Mouse (Mus musculus) stomach, embryonic 16.5 days (tissue): ENCODE measurements around the gene 4930404H24Rik. TPM values are rescaled to one million over a fixed set of nuclear protein-coding genes. Genes with fewer than 3 reads are reported as not detected.

Experiments
- ATAC-seq: fragments of 200-750 bp; cut with Nextera tagmentation; 2 replicates; pipeline ENCODE4 v1.8.0; 2017; ENCODE audit warnings: moderate number of reproducible peaks, moderate TSS enrichment; ENCODE audit not compliant: insufficient read depth, low FRiP score
- H3K27ac ChIP-seq: fragments of 300-500 bp; sonication (generic); 2 replicates; pipeline ENCODE4 v1.5.1; 2014; ENCODE audit warnings: low read length
- H3K27me3 ChIP-seq: fragments of 300-500 bp; sonication (generic); 2 replicates; pipeline ENCODE4 v1.6.1; 2014; ENCODE audit warnings: low read length, control low read depth, mixed read lengths; ENCODE audit not compliant: control insufficient read depth, insufficient read depth
- H3K36me3 ChIP-seq: fragments of 300-500 bp; sonication (generic); 2 replicates; pipeline ENCODE4 v1.6.1; 2014; ENCODE audit warnings: low read length; ENCODE audit not compliant: control insufficient read depth, insufficient read depth
- H3K4me1 ChIP-seq: fragments of 300-500 bp; sonication (generic); 2 replicates; pipeline ENCODE4 v1.6.1; 2014; ENCODE audit warnings: low read length, control low read depth, mixed read lengths; ENCODE audit not compliant: control insufficient read depth, insufficient read depth
- H3K4me2 ChIP-seq: fragments of 300-500 bp; sonication (generic); 2 replicates; pipeline ENCODE4 v1.6.1; 2014; ENCODE audit warnings: low read depth, low read length, mixed read lengths
- H3K4me3 ChIP-seq: fragments of 300-500 bp; sonication (generic); replicated peaks from 2 replicates; pipeline ENCODE4 v1.5.1; 2014; ENCODE audit warnings: mild to moderate bottlenecking, low read length
- H3K9ac ChIP-seq: fragments of 300-500 bp; sonication (generic); 2 replicates; pipeline ENCODE4 v1.6.1; 2014; ENCODE audit warnings: low read length
- H3K9me3 ChIP-seq: fragments of 300-500 bp; sonication (generic); replicated peaks from 2 replicates; pipeline ENCODE4 v1.6.1; 2016; ENCODE audit warnings: low read length, control low read depth; ENCODE audit not compliant: control insufficient read depth
- WGBS: fragments of 180-500 bp; shearing (Covaris S2); extraction: QIAGEN DNeasy Blood & Tissue Kit; methylation state at CpG from one replicate; pipeline ENCODE4 v1.1.7; 2014; 5-methylcytosine and 5-hydroxymethylcytosine counted together
- polyA plus RNA-seq: library from polyadenylated mRNA; unstranded; fragments of >200 nt; fragmentation: Nextera tagmentation; extraction: Ambion mirVana; gene quantifications from 2 replicates; pipeline ENCODE4 v1.2.1, GENCODE M21; 2015

The 4930404H24Rik gene
- polyA plus RNA-seq, 1 experiment from 2014 or later, result not detected

DNA sequence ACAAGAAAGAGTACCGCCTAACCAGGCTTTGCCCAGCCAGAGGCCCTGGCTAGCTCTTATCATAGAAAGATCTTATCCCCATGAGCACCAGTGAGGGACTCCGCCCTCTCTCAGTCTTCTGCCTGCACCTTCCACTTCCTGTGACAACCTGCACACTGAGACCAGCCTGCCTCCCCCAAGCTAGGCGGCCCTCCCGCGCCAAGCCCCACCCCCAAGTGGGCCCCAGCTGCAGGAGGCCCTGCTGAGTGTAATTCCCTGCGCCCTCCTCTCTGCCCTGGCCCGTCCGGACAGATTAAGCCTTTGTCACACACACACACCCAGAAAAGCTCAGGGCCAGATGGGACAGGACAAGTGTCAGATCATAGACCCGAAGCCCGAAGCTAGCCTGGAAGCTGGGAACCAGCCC, 33.3 kb downstream of the 4930404H24Rik start:
- Histone ChIP-seq H3K4me1 (peaks cover 39% of the 10 kb centered on the region), H3K4me2 (no peak overlapping the region), H3K27ac (peak overlapping the region; percentile 65), H3K9ac (no peak overlapping the region), H3K36me3 (no peaks in the 10 kb centered on the region), H3K27me3 (peaks cover 11% of the 10 kb centered on the region; the same call in 1 of the 2 replicates), H3K9me3 (no peaks in the 10 kb centered on the region), H3K4me3 (no peak overlapping the region)
- WGBS, result 19% methylated on average over 10 of the region's 10 CpGs
- peak; percentile 65 for ATAC-seq

DNA sequence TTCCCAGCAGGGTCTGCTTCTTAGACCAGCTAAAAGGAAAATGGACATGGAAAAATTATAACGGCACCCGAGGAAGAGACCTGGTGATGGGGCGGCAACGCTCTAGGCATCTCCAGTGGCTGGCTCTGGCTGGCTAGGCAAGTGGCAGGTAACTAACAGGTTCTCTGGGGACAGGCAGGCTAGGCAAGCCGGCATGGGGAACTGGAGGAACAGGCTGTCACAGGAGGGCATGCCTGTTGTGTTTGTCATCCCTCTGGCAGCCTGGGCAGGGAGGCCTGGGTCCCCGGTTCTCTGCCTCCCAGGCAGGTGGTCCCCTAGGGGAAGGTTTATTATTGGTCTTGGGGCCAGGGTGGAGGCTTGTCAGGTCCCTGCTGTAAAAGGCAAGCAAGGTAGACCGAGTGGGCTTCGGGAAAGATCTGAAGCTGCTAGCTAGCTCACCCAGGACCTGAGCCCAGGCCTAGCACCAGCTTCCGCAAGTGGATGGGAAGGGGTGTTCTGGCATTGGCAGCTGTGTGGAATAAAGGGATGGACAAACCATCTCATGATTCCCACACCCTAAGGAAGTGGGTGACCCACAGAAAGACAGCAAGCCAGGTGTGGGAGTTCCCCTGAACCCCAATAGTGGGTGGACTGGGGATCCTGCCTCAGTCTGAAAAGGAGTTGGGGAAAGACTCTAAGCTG, 34.4 kb downstream of the 4930404H24Rik start:
- Histone ChIP-seq H3K27me3 (peaks cover 12% of the 10 kb centered on the region; the same call in 1 of the 2 replicates), H3K36me3 (no peaks in the 10 kb centered on the region), H3K4me2 (peak overlapping the region; percentile 100; the same call in 1 of the 2 replicates), H3K9ac (no peak overlapping the region; the same call in 1 of the 2 replicates), H3K27ac (peak overlapping the region; percentile 65), H3K4me1 (peaks cover 39% of the 10 kb centered on the region), H3K9me3 (no peaks in the 10 kb centered on the region), H3K4me3 (no peak overlapping the region)
- no peak for ATAC-seq
- 59% methylated on average over 9 of the region's 9 CpGs for WGBS

GRCm38 (mm10) chr2:153527580-153528531, 35.3 kb downstream of the 4930404H24Rik start:
- Histone ChIP-seq H3K4me1 (peaks cover 37% of the 10 kb centered on the region), H3K27me3 (peaks cover 12% of the 10 kb centered on the region; the same call in 1 of the 2 replicates), H3K4me2 (peak overlapping the region; percentile 100), H3K36me3 (no peaks in the 10 kb centered on the region), H3K9ac (peak overlapping the region; percentile 76), H3K27ac (peak overlapping the region; percentile 66), H3K4me3 (peak overlapping the region; percentile 75), H3K9me3 (no peaks in the 10 kb centered on the region)
- peak; percentile 70 for ATAC-seq
- 4% methylated on average over 74 of the region's 85 CpGs for WGBS

- Histone ChIP-seq H3K4me1 (peaks cover 33% of the 10 kb centered on the region), H3K27me3 (peaks cover 12% of the 10 kb centered on the region; the same call in 1 of the 2 replicates), H3K36me3 (no peaks in the 10 kb centered on the region), H3K4me2 (peak overlapping the region; percentile 100), H3K27ac (peak overlapping the region; percentile 66), H3K9me3 (no peaks in the 10 kb centered on the region), H3K4me3 (peak overlapping the region; percentile 75), H3K9ac (peak overlapping the region; percentile 76)
- ATAC-seq, result peak; percentile 30
- under 1% methylated on average over 36 of the region's 70 CpGs for WGBS
Observed at GRCm38 (mm10) chr2:153528571-153529364, 36.2 kb downstream of the 4930404H24Rik start.

DNA sequence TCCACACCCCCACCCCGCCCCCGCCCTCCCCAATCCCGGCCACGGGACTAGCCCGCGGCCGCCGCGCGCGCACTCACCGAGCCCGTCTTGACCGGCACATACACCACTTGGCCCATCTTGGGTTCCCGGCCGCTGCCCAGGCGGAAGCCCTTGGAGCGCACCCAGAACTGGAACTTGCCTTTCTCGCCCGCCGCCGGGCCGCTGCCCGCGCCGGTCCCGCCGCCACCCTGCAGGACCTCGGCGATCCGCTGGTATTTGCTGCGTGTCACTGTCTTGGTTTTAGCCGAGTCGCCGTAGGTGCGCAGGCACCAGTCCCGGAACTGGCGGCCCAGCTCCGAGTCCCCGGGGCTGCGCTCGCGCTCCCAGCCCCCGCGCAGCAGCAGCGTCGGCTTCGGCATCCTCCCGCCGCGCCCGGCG, 36.8 kb downstream of the 4930404H24Rik start:
- Histone ChIP-seq H3K4me1 (peaks cover 33% of the 10 kb centered on the region), H3K9me3 (no peaks in the 10 kb centered on the region), H3K27ac (peak overlapping the region; percentile 66), H3K9ac (peak overlapping the region; percentile 76), H3K4me2 (peak overlapping the region; percentile 100), H3K36me3 (no peaks in the 10 kb centered on the region), H3K27me3 (peaks cover 12% of the 10 kb centered on the region; the same call in 1 of the 2 replicates), H3K4me3 (peak overlapping the region; percentile 75)
- WGBS, result under 1% methylated on average over 52 of the region's 53 CpGs
- peak; percentile 3; the same call in 1 of the 2 replicates for ATAC-seq

- no peaks in the 10 kb centered on the region for H3K36me3 ChIP-seq
- ATAC-seq, result no peak
- peaks cover 28% of the 10 kb centered on the region for H3K4me1 ChIP-seq
- H3K9ac ChIP-seq, result peak within 1 kb of the TSS; percentile 76
- H3K4me3 ChIP-seq, result peak within 1 kb of the TSS; percentile 75
- WGBS, result 4% methylated on average over 42 of the region's 86 CpGs
- peaks cover 12% of the 10 kb centered on the region; the same call in 1 of the 2 replicates for H3K27me3 ChIP-seq
- no peaks in the 10 kb centered on the region for H3K9me3 ChIP-seq
- H3K27ac ChIP-seq, result peak within 1 kb of the TSS; percentile 66
- H3K4me2 ChIP-seq, result peak within 1 kb of the TSS; percentile 100
Observed at GRCm38 (mm10) chr2:153529931-153530766, 37.6 kb downstream of the 4930404H24Rik start, which contains the start of gene Nol4l. Gene Nol4l, minus strand, starts transcription at chr2:153529971.

DNA sequence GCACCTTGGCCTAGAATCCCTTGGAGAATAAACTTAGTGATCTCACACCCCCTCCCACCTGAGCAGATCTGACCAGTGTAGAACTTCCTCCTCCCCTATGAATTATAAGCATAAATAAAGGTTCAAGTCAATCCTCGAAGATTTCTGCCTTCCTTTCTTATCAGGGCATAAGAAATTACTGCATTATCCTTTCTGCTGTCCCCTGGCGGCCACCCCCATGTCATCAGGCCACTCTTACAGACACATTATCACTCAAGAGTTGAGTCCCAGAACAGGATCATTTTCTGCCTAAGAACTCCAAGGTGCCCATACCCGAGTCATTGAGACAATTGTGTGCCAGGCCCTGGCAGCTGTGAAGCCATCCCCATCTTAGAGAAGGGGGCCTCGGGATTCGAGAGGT, 38.4 kb downstream of the 4930404H24Rik start:
- Histone ChIP-seq H3K9ac (no peak overlapping the region), H3K4me2 (no peak overlapping the region)
- ATAC-seq, result no peak

DNA sequence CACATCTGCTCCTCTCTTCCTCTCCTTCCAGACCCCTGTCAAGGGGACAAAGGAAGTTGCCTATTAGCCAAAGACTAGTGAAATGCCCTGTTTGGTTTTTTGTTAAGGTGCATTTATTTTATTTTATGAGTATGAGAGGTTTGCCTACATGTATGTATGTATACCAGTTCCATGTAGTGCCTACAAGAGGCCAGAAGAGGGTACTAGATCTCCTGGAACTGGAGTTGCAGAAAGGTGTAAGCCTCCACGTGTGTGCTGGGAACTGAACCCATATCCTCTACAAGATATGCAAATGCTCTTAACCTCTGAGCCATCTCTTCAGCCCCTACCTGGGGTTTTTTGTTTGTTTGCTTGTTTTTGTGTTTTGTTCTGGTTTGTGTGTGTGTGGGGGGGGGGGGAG, 41.4 kb downstream of the 4930404H24Rik start:
- Histone ChIP-seq H3K9me3 (no peaks in the 10 kb centered on the region), H3K36me3 (no peaks in the 10 kb centered on the region), H3K4me2 (no peak overlapping the region), H3K4me1 (peaks cover 7% of the 10 kb centered on the region; the same call in 1 of the 2 replicates), H3K4me3 (no peak overlapping the region), H3K27me3 (peaks cover 12% of the 10 kb centered on the region; the same call in 1 of the 2 replicates), H3K27ac (no peak overlapping the region), H3K9ac (no peak overlapping the region)
- 69% methylated on average over 1 of the region's 1 CpGs for WGBS
- no peak for ATAC-seq

More for the DNA sequence above, 38.4 kb downstream of the 4930404H24Rik start:
- Histone ChIP-seq H3K4me3 (no peak overlapping the region), H3K36me3 (no peaks in the 10 kb centered on the region), H3K27me3 (peaks cover 12% of the 10 kb centered on the region; the same call in 1 of the 2 replicates), H3K9me3 (no peaks in the 10 kb centered on the region), H3K27ac (no peak overlapping the region), H3K4me1 (peaks cover 23% of the 10 kb centered on the region)
- 53% methylated on average over 5 of the region's 5 CpGs for WGBS
